Mouse (Mus musculus): ENCODE results near the gene Nelfa.
"Not testable (repeated sequence)": the region's sequence is repeated elsewhere in the genome, so short reads cannot be mapped to it uniquely, and the experiment has no call there.

The Nelfa gene

GRCm38 (mm10) chr5:33919466-33919865, 16.7 kb downstream of the Nelfa start:
- no peak for DNase-seq (ENCODE audit: low spot score in 2 of 2)

GRCm38 (mm10) chr5:33916616-33917015, 19.6 kb downstream of the Nelfa start:
- DNase-seq (ENCODE audit: low spot score in 2 of 2), result not testable (repeated sequence)

- not testable (repeated sequence) for DNase-seq (ENCODE audit: low spot score in 2 of 2)
Observed at GRCm38 (mm10) chr5:33915031-33915430, 21.2 kb downstream of the Nelfa start.

GRCm38 (mm10) chr5:33903176-33903575, 33.0 kb downstream of the Nelfa start:
- peak; percentile 16 to 17 for DNase-seq (ENCODE audit: low spot score in 2 of 2)

GRCm38 (mm10) chr5:33902696-33903095, 33.5 kb downstream of the Nelfa start:
- peak in 1 of 2 experiments; percentile 15 for DNase-seq (ENCODE audit: low spot score in 2 of 2)

- peak in 1 of 2 experiments; percentile 18 for DNase-seq (ENCODE audit: low spot score in 2 of 2)
Observed at GRCm38 (mm10) chr5:33901278-33901677, 34.9 kb downstream of the Nelfa start.

GRCm38 (mm10) chr5:33900701-33901263, 35.4 kb downstream of the Nelfa start:
- peak in 1 of 2 experiments; percentile 13 for DNase-seq (ENCODE audit: low spot score in 2 of 2)

- DNase-seq (ENCODE audit: low spot score in 2 of 2), result peak in 1 of 2 experiments; percentile 9
Observed at GRCm38 (mm10) chr5:33900101-33900500, 36.1 kb downstream of the Nelfa start.

GRCm38 (mm10) chr5:33899245-33899644, 37.0 kb downstream of the Nelfa start:
- DNase-seq (ENCODE audit: low spot score in 2 of 2), result no peak

GRCm38 (mm10) chr5:33898671-33899070, 37.5 kb downstream of the Nelfa start:
- no peak for DNase-seq (ENCODE audit: low spot score in 2 of 2)

GRCm38 (mm10) chr5:33897158-33897557, 39.1 kb downstream of the Nelfa start:
- DNase-seq (ENCODE audit: low spot score in 2 of 2), result no peak

- DNase-seq (ENCODE audit: low spot score in 2 of 2), result peak in 1 of 2 experiments; percentile 26
Observed at GRCm38 (mm10) chr5:33895116-33895515, 41.1 kb downstream of the Nelfa start.

GRCm38 (mm10) chr5:33893406-33893805, 42.8 kb downstream of the Nelfa start:
- no peak for DNase-seq (ENCODE audit: low spot score in 2 of 2)

- DNase-seq (ENCODE audit: low spot score in 2 of 2), result no peak
Observed at GRCm38 (mm10) chr5:33881118-33881517, 55.1 kb downstream of the Nelfa start.

- DNase-seq (ENCODE audit: low spot score in 2 of 2), result no peak
Observed at GRCm38 (mm10) chr5:33875472-33875871, 60.7 kb downstream of the Nelfa start.

GRCm38 (mm10) chr5:33857693-33858092, 78.5 kb downstream of the Nelfa start:
- no peak for DNase-seq (ENCODE audit: low spot score in 2 of 2)

- DNase-seq (ENCODE audit: low spot score in 2 of 2), result no peak
Observed at GRCm38 (mm10) chr5:33854019-33854418, 82.2 kb downstream of the Nelfa start.

GRCm38 (mm10) chr5:33853086-33853485, 83.1 kb downstream of the Nelfa start:
- no peak for DNase-seq (ENCODE audit: low spot score in 2 of 2)

- DNase-seq (ENCODE audit: low spot score in 2 of 2), result no peak
Observed at GRCm38 (mm10) chr5:33851466-33851865, 84.7 kb downstream of the Nelfa start.

All from right cerebral cortex, postnatal 10 days (tissue).